Mouse (Mus musculus) liver, embryonic 16.5 days (tissue): ENCODE measurements around the gene Dnajc1. TPM values are rescaled to one million over a fixed set of nuclear protein-coding genes. Genes with fewer than 3 reads are reported as not detected.
A peak's percentile ranks its signal among the peaks of the same experiment; 100 is the strongest.

Experiments
- ATAC-seq: fragments of 200-750 bp; cut with Nextera tagmentation; 2 replicates; pipeline ENCODE4 v1.8.0; 2017; ENCODE audit warnings: low read depth, mild to moderate bottlenecking, moderate number of reproducible peaks, moderate library complexity
- H3K27ac ChIP-seq: fragments of 300-500 bp; sonication (generic); 2 replicates; pipeline ENCODE4 v1.5.1; 2014; ENCODE audit warnings: mild to moderate bottlenecking, low read length
- H3K27me3 ChIP-seq: fragments of 300-500 bp; sonication (generic); 2 replicates; pipeline ENCODE4 v1.6.1; 2014; ENCODE audit warnings: low read depth, low read length, mixed read lengths; ENCODE audit not compliant: control insufficient read depth, insufficient read depth
- H3K36me3 ChIP-seq: fragments of 300-500 bp; sonication (generic); 2 replicates; pipeline ENCODE4 v1.6.1; 2014; ENCODE audit warnings: mild to moderate bottlenecking; ENCODE audit not compliant: control insufficient read depth, insufficient read depth
- H3K4me1 ChIP-seq: fragments of 300-500 bp; sonication (generic); 2 replicates; pipeline ENCODE4 v1.6.1; 2014; ENCODE audit warnings: low read depth, low read length, mixed read lengths; ENCODE audit not compliant: control insufficient read depth
- H3K4me2 ChIP-seq: fragments of 300-500 bp; sonication (generic); 2 replicates; pipeline ENCODE4 v1.6.1; 2014; ENCODE audit warnings: low read depth, low read length, mixed read lengths
- H3K4me3 ChIP-seq: fragments of 300-500 bp; sonication (generic); 2 replicates; pipeline ENCODE4 v1.5.1; 2014; ENCODE audit warnings: low read depth, mild to moderate bottlenecking, low read length
- H3K9ac ChIP-seq: fragments of 300-500 bp; sonication (generic); 2 replicates; pipeline ENCODE4 v1.6.1; 2014; ENCODE audit warnings: low read depth, low read length
- H3K9me3 ChIP-seq: fragments of 300-500 bp; sonication (generic); replicated peaks from 2 replicates; pipeline ENCODE4 v1.6.1; 2016; ENCODE audit warnings: low read length; ENCODE audit not compliant: control insufficient read depth
- WGBS: fragments of 180-500 bp; shearing (Covaris S2); extraction: QIAGEN DNeasy Blood & Tissue Kit; methylation state at CpG from one replicate; pipeline ENCODE4 v1.1.7; 2014; ENCODE audit not compliant: insufficient replicate concordance; 5-methylcytosine and 5-hydroxymethylcytosine counted together
- polyA plus RNA-seq: library from polyadenylated mRNA; unstranded; fragments of >200 nt; fragmentation: Nextera tagmentation; extraction: Ambion mirVana; gene quantifications from 2 replicates; pipeline ENCODE4 v1.2.1, GENCODE M21; 2015

Gene Dnajc1
- polyA plus RNA-seq: 10.1 TPM in 2 replicates

- peak within 1 kb of the TSS; percentile 86 for H3K27ac ChIP-seq
- H3K27me3 ChIP-seq: no peaks in the 10 kb centered on the region
- H3K9me3 ChIP-seq: no peaks in the 10 kb centered on the region
- ATAC-seq: peak; percentile 99
- H3K36me3 ChIP-seq: no peaks in the 10 kb centered on the region
- peak within 1 kb of the TSS; percentile 80 for H3K4me3 ChIP-seq
- peak within 1 kb of the TSS; percentile 85 for H3K9ac ChIP-seq
- under 1% methylated on average over 69 of the region's 69 CpGs for WGBS
- peaks cover 5% of the 10 kb centered on the region; the same call in 1 of the 2 replicates for H3K4me1 ChIP-seq
- peak within 1 kb of the TSS; percentile 88 for H3K4me2 ChIP-seq
Observed at GRCm38 (mm10) chr2:18392331-18393021, at the start of gene Dnajc1. Gene Dnajc1 (minus strand): TSS chr2:18392830.

GRCm38 (mm10) chr2:18441871-18442270 lies 49.2 kb upstream of the Dnajc1 start:
- Histone ChIP-seq H3K27me3 (no peaks in the 10 kb centered on the region), H3K4me2 (no peak overlapping the region)
- 54% methylated on average over 6 of the region's 6 CpGs for WGBS

GRCm38 (mm10) chr2:18415242-18415641 lies 22.6 kb upstream of the Dnajc1 start:
- no peak overlapping the region for H3K27ac ChIP-seq
- 59% methylated on average over 3 of the region's 3 CpGs for WGBS
- H3K4me1 ChIP-seq: no peaks in the 10 kb centered on the region
- H3K9ac ChIP-seq: no peak overlapping the region
- H3K9me3 ChIP-seq: no peaks in the 10 kb centered on the region
- no peak overlapping the region for H3K4me3 ChIP-seq
- ATAC-seq: no peak
- H3K36me3 ChIP-seq: no peaks in the 10 kb centered on the region
- no peak overlapping the region for H3K4me2 ChIP-seq
- no peaks in the 10 kb centered on the region for H3K27me3 ChIP-seq

More at GRCm38 (mm10) chr2:18441871-18442270, 49.2 kb upstream of the Dnajc1 start:
- Histone ChIP-seq H3K4me1 (no peaks in the 10 kb centered on the region), H3K9ac (no peak overlapping the region), H3K27ac (no peak overlapping the region), H3K9me3 (no peaks in the 10 kb centered on the region), H3K36me3 (no peaks in the 10 kb centered on the region), H3K4me3 (no peak overlapping the region)
- ATAC-seq: no peak

- no peaks in the 10 kb centered on the region for H3K36me3 ChIP-seq
- H3K27me3 ChIP-seq: no peaks in the 10 kb centered on the region
- no peak overlapping the region for H3K4me2 ChIP-seq
- no peak overlapping the region for H3K27ac ChIP-seq
- H3K4me1 ChIP-seq: no peaks in the 10 kb centered on the region
- H3K4me3 ChIP-seq: no peak overlapping the region
- 62% methylated on average over 1 of the region's 1 CpGs for whole genome bisulfite sequencing
- no peak for ATAC-seq
- H3K9me3 ChIP-seq: no peaks in the 10 kb centered on the region
- H3K9ac ChIP-seq: no peak overlapping the region
Observed at GRCm38 (mm10) chr2:18403679-18404078, 11.0 kb upstream of the Dnajc1 start.

- WGBS: 49% methylated on average over 2 of the region's 2 CpGs
- Histone ChIP-seq H3K4me3 (no peak overlapping the region), H3K27me3 (no peaks in the 10 kb centered on the region), H3K27ac (no peak overlapping the region), H3K36me3 (no peaks in the 10 kb centered on the region), H3K4me1 (no peaks in the 10 kb centered on the region), H3K9ac (no peak overlapping the region), H3K9me3 (no peaks in the 10 kb centered on the region), H3K4me2 (no peak overlapping the region)
- no peak for ATAC-seq
Observed at GRCm38 (mm10) chr2:18401771-18402170, 9.1 kb upstream of the Dnajc1 start.

GRCm38 (mm10) chr2:18393022-18393519 lies 441 bp upstream of the Dnajc1 start:
- H3K9me3 ChIP-seq: no peaks in the 10 kb centered on the region
- H3K9ac ChIP-seq: peak overlapping the region; percentile 44; the same call in 1 of the 2 replicates
- no peaks in the 10 kb centered on the region for H3K27me3 ChIP-seq
- ATAC-seq: no peak
- peak overlapping the region; percentile 80 for H3K4me3 ChIP-seq
- peak overlapping the region; percentile 88 for H3K4me2 ChIP-seq
- H3K27ac ChIP-seq: no peak overlapping the region
- 70% methylated on average over 2 of the region's 2 CpGs for WGBS
- H3K4me1 ChIP-seq: peaks cover 5% of the 10 kb centered on the region; the same call in 1 of the 2 replicates
- H3K36me3 ChIP-seq: no peaks in the 10 kb centered on the region

- H3K27ac ChIP-seq: peak overlapping the region; percentile 86
- under 1% methylated on average over 11 of the region's 11 CpGs for WGBS
- peaks cover 5% of the 10 kb centered on the region; the same call in 1 of the 2 replicates for H3K4me1 ChIP-seq
- peak overlapping the region; percentile 88 for H3K4me2 ChIP-seq
- no peaks in the 10 kb centered on the region for H3K36me3 ChIP-seq
- H3K4me3 ChIP-seq: peak overlapping the region; percentile 80
- H3K9ac ChIP-seq: peak overlapping the region; percentile 85
- no peaks in the 10 kb centered on the region for H3K27me3 ChIP-seq
- H3K9me3 ChIP-seq: no peaks in the 10 kb centered on the region
- no peak for ATAC-seq
Observed at GRCm38 (mm10) chr2:18391861-18392260, 769 bp downstream of the Dnajc1 start.

GRCm38 (mm10) chr2:18389631-18390030 lies 3.0 kb downstream of the Dnajc1 start:
- Histone ChIP-seq H3K4me2 (no peak overlapping the region), H3K4me1 (peaks cover 5% of the 10 kb centered on the region; the same call in 1 of the 2 replicates), H3K9me3 (no peaks in the 10 kb centered on the region), H3K36me3 (no peaks in the 10 kb centered on the region), H3K9ac (no peak overlapping the region), H3K27me3 (no peaks in the 10 kb centered on the region), H3K4me3 (no peak overlapping the region), H3K27ac (no peak overlapping the region)
- no peak for ATAC-seq
- 21% methylated on average over 1 of the region's 1 CpGs for WGBS

GRCm38 (mm10) chr2:18381662-18382061 lies 11.0 kb downstream of the Dnajc1 start:
- Histone ChIP-seq H3K4me1 (no peaks in the 10 kb centered on the region), H3K9ac (no peak overlapping the region), H3K9me3 (no peaks in the 10 kb centered on the region), H3K36me3 (no peaks in the 10 kb centered on the region), H3K4me2 (no peak overlapping the region), H3K27ac (no peak overlapping the region), H3K4me3 (no peak overlapping the region), H3K27me3 (no peaks in the 10 kb centered on the region)
- ATAC-seq: no peak
